In the genomic region with DNA sequence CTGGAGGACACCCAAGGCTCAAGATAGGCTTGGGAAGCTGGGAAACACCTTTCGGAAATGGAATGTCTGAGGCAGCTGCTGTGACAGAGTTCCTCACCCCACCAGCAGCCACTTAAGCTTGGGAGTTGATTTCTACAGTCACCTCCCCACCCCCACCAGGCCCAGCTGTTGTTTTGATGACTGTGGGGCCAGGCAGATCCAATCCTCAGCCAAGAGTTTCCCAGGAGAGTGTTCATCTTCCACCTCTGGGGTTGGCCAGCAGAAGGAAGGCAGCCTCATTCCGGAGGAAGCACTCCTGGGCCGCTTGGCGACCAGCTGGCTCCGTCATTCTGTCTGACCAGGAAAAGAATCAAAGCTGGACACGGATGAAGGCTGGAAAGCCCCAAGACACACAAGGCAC, we compare ENCODE assay signal across 10 mouse cellular contexts. TPM values are rescaled to one million over a fixed set of nuclear protein-coding genes. Genes with fewer than 3 reads are reported as not detected.
A peak's percentile ranks its signal among the peaks of the same experiment; 100 is the strongest.
DNase-seq lines count a peak whose midpoint lies in the region; ATAC-seq and TF ChIP-seq lines count a peak whose summit lies in the region.
"Had no signal": no experiment of that assay in that cellular context is flagged by ENCODE, and none has a peak within 500 bp of the region (broad histone marks: within the 10 kb centered on the region; RNA-seq: fewer than 3 reads in every experiment).

No protein-coding gene starts in this region.

- no peaks in the 10 kb centered on the region for H3K9me3 ChIP-seq in lung, embryonic 16.5 days (ENCODE audit: control insufficient read depth, low read length)
- no peaks in the 10 kb centered on the region for H3K9me3 ChIP-seq in embryonic facial prominence, embryonic 14.5 days (ENCODE audit: control insufficient read depth, low read length)
- H3K9me3 ChIP-seq in limb, embryonic 14.5 days (ENCODE audit: control insufficient read depth, low read length) = no peaks in the 10 kb centered on the region
- no peaks in the 10 kb centered on the region for H3K9me3 ChIP-seq in forebrain, embryonic 14.5 days (replicated peaks; ENCODE audit: control insufficient read depth, low read length)

- H3K4me3 ChIP-seq in lung, embryonic 16.5 days (ENCODE audit: low read length) = no peak overlapping the region
- H3K4me3 ChIP-seq in embryonic facial prominence, embryonic 14.5 days (ENCODE audit: low read depth, low read length) = no peak overlapping the region
- H3K4me3 ChIP-seq in limb, embryonic 14.5 days (replicated peaks; ENCODE audit: low read length) = no peak overlapping the region
- no peak overlapping the region for H3K4me3 ChIP-seq in forebrain, embryonic 14.5 days (ENCODE audit: low read depth, low read length)

- H3K4me2 ChIP-seq in lung, embryonic 16.5 days (ENCODE audit: low read depth, low read length) = no peak overlapping the region
- H3K4me2 ChIP-seq in embryonic facial prominence, embryonic 14.5 days (ENCODE audit: low read depth, low read length) = no peak overlapping the region
- no peak overlapping the region for H3K4me2 ChIP-seq in limb, embryonic 14.5 days (replicated peaks; ENCODE audit: low read depth, low read length, severe bottlenecking)
- H3K4me2 ChIP-seq in forebrain, embryonic 14.5 days (ENCODE audit: low read length) = no peak overlapping the region

- DNase-seq in lung, adult 18-20 months = no peak
- peak; percentile 86 for DNase-seq in embryonic facial prominence, embryonic 14.5 days (ENCODE audit: low spot score)
- DNase-seq in heart, postnatal 25 days (ENCODE audit: low spot score) = peak; percentile 78
- peak; percentile 82 for DNase-seq in limb, embryonic 14.5 days (ENCODE audit: low spot score)
- DNase-seq in layer of hippocampus, postnatal 25 days (ENCODE audit: extremely low spot score in 1 of 2, low spot score in 1 of 2) = no peak
- DNase-seq in layer of hippocampus, postnatal 10 days (ENCODE audit: low spot score in 2 of 2) = no peak
- DNase-seq in forebrain, embryonic 14.5 days (ENCODE audit: low spot score) = no peak

- H3K27ac ChIP-seq in lung, embryonic 16.5 days (ENCODE audit: low read length) = peak overlapping the region; percentile 19
- H3K27ac ChIP-seq in embryonic facial prominence, embryonic 14.5 days (replicated peaks; ENCODE audit: low read depth, low read length) = peak overlapping the region; percentile 58; the same call in 1 of the 2 replicates
- H3K27ac ChIP-seq in limb, embryonic 14.5 days (replicated peaks; ENCODE audit: low read depth, low read length) = no peak overlapping the region; the same call in 1 of the 2 replicates
- H3K27ac ChIP-seq in forebrain, embryonic 14.5 days (ENCODE audit: low read depth, low read length) = no peak overlapping the region

- WGBS in lung, embryonic 16.5 days = 6% methylated on average over 6 of the region's 6 CpGs
- WGBS in embryonic facial prominence, embryonic 14.5 days = 23% methylated on average over 6 of the region's 6 CpGs
- 19% methylated on average over 6 of the region's 6 CpGs for WGBS in limb, embryonic 14.5 days
- whole genome bisulfite sequencing in forebrain, embryonic 14.5 days = 50% methylated on average over 6 of the region's 6 CpGs

- no peak overlapping the region for H3K9ac ChIP-seq in lung, embryonic 16.5 days (ENCODE audit: low read length)
- H3K9ac ChIP-seq in embryonic facial prominence, embryonic 14.5 days (ENCODE audit: low read depth, low read length) = no peak overlapping the region
- no peak overlapping the region for H3K9ac ChIP-seq in limb, embryonic 14.5 days (ENCODE audit: low read depth, low read length, severe bottlenecking)
- no peak overlapping the region for H3K9ac ChIP-seq in forebrain, embryonic 14.5 days (ENCODE audit: low read length)

- no peaks in the 10 kb centered on the region for H3K36me3 ChIP-seq in lung, embryonic 16.5 days (ENCODE audit: control insufficient read depth, insufficient read depth, low read length)
- no peaks in the 10 kb centered on the region for H3K36me3 ChIP-seq in embryonic facial prominence, embryonic 14.5 days (ENCODE audit: control insufficient read depth, insufficient read depth, low read length)
- H3K36me3 ChIP-seq in limb, embryonic 14.5 days (ENCODE audit: control insufficient read depth, insufficient read depth, low read length) = no peaks in the 10 kb centered on the region
- H3K36me3 ChIP-seq in forebrain, embryonic 14.5 days (ENCODE audit: control insufficient read depth, insufficient read depth, low read length) = no peaks in the 10 kb centered on the region

- 0 out of 2 replicates have a peak, but pooled peaks have one; percentile 15 for ATAC-seq in lung, embryonic 16.5 days (ENCODE audit: low read depth)
- peak; percentile 81 for ATAC-seq in embryonic facial prominence, embryonic 14.5 days (ENCODE audit: low read depth)
- peak; percentile 71 for ATAC-seq in limb, embryonic 14.5 days (ENCODE audit: low FRiP score, low read depth)
- ATAC-seq in forebrain, embryonic 14.5 days = no peak
- ATAC-seq: Patski had no signal

- H3K4me1 ChIP-seq in lung, embryonic 16.5 days (replicated peaks; ENCODE audit: control insufficient read depth, insufficient read depth, low read length) = peaks cover 30% of the 10 kb centered on the region
- H3K4me1 ChIP-seq in embryonic facial prominence, embryonic 14.5 days (ENCODE audit: control insufficient read depth, insufficient read depth, low read length) = peaks cover 6% of the 10 kb centered on the region; the same call in 1 of the 2 replicates
- H3K4me1 ChIP-seq in limb, embryonic 14.5 days (ENCODE audit: control insufficient read depth, insufficient read depth, low read length) = peaks cover 3% of the 10 kb centered on the region; the same call in 1 of the 2 replicates
- H3K4me1 ChIP-seq in forebrain, embryonic 14.5 days (ENCODE audit: control insufficient read depth, insufficient read depth, low read length) = 0 out of 2 replicates have a peak, but pooled peaks cover 3% of the 10 kb centered on the region

- no peak for TF ChIP-seq POLR2A in limb, embryonic 14.5 days (IDR thresholded peaks at IDR 0.05; ENCODE audit: borderline replicate concordance, extremely low read depth, insufficient read depth, insufficient read length)

- H3K27me3 ChIP-seq in lung, embryonic 16.5 days (ENCODE audit: control insufficient read depth, insufficient read depth, low read depth, low read length) = no peaks in the 10 kb centered on the region
- no peaks in the 10 kb centered on the region for H3K27me3 ChIP-seq in embryonic facial prominence, embryonic 14.5 days (replicated peaks; ENCODE audit: control insufficient read depth, insufficient read depth, low read length)
- no peaks in the 10 kb centered on the region for H3K27me3 ChIP-seq in limb, embryonic 14.5 days (ENCODE audit: control insufficient read depth, insufficient read depth, low read length)
- no peaks in the 10 kb centered on the region for H3K27me3 ChIP-seq in forebrain, embryonic 14.5 days (replicated peaks; ENCODE audit: control insufficient read depth, insufficient read depth, low read length)
- H3K27me3 ChIP-seq: Patski had no signal

- intact Hi-C loops in heart, postnatal 25 days (cut with DNase I) = no loop called here

RNA-seq across cellular contexts. Expression of a gene that starts 4.8 kb away (rescaled TPM):
- 0.15 and 0.21 TPM in 2 replicates for polyA plus RNA-seq in lung, embryonic 16.5 days (2015; fragmentation: Nextera tagmentation; extraction: Ambion mirVana)
- 0.92 and 1.2 TPM in 2 replicates for polyA plus RNA-seq in embryonic facial prominence, embryonic 14.5 days (2014; fragmentation: Nextera tagmentation; extraction: Ambion mirVana)
- total RNA-seq in heart, postnatal 25 days (2021) = under 1 TPM; 0.75 to 0.84 TPM
- polyA plus RNA-seq in limb, embryonic 14.5 days (2012; rRNA removed) = 2.0 and 2.6 TPM in 2 replicates
- 0.48 and 0.67 TPM in 2 replicates for polyA plus RNA-seq in limb, embryonic 14.5 days (2014; fragmentation: Nextera tagmentation; extraction: Ambion mirVana)
- 10 to 100 TPM; 31.3 to 33.9 TPM for total RNA-seq in layer of hippocampus, postnatal 25 days (2021)
- total RNA-seq in layer of hippocampus, postnatal 10 days (2021) = 1 to 10 TPM; 3.5 to 4.5 TPM
- polyA plus RNA-seq in forebrain, embryonic 14.5 days (2014; fragmentation: Nextera tagmentation; extraction: Ambion mirVana) = 0.12 and 0.25 TPM in 2 replicates

RNA-seq across cellular contexts. Expression of a gene that starts 6.4 kb away (rescaled TPM):
- polyA plus RNA-seq in lung, embryonic 16.5 days (2015; fragmentation: Nextera tagmentation; extraction: Ambion mirVana) = 7.5 and 8.6 TPM in 2 replicates
- 12.7 and 14.9 TPM in 2 replicates for polyA plus RNA-seq in embryonic facial prominence, embryonic 14.5 days (2014; fragmentation: Nextera tagmentation; extraction: Ambion mirVana)
- total RNA-seq in heart, postnatal 25 days (2021) = 1 to 10 TPM; 7.9 to 9.4 TPM
- polyA plus RNA-seq in limb, embryonic 14.5 days (2012; rRNA removed) = 12.4 and 14.9 TPM in 2 replicates
- 11.9 and 13.9 TPM in 2 replicates for polyA plus RNA-seq in limb, embryonic 14.5 days (2014; fragmentation: Nextera tagmentation; extraction: Ambion mirVana)
- total RNA-seq in layer of hippocampus, postnatal 25 days (2021) = 10 to 100 TPM in 1 of 2 experiments, 1 to 10 TPM in 1; 9.7 to 10.3 TPM
- 10 to 100 TPM; 16.3 to 18.2 TPM for total RNA-seq in layer of hippocampus, postnatal 10 days (2021)
- polyA plus RNA-seq in forebrain, embryonic 14.5 days (2014; fragmentation: Nextera tagmentation; extraction: Ambion mirVana) = 21.8 and 24.6 TPM in 2 replicates

RNA-seq across cellular contexts. Expression of a gene that starts 9.3 kb away (rescaled TPM):
- polyA plus RNA-seq in lung, embryonic 16.5 days (2015; fragmentation: Nextera tagmentation; extraction: Ambion mirVana) = 0.69 and 1.0 TPM in 2 replicates
- not detected in 2 replicates for polyA plus RNA-seq in embryonic facial prominence, embryonic 14.5 days (2014; fragmentation: Nextera tagmentation; extraction: Ambion mirVana)
- total RNA-seq in heart, postnatal 25 days (2021) = not detected
- 0.23 TPM in 1 of 2 replicates, not detected in the other for polyA plus RNA-seq in limb, embryonic 14.5 days (2012; rRNA removed)
- polyA plus RNA-seq in limb, embryonic 14.5 days (2014; fragmentation: Nextera tagmentation; extraction: Ambion mirVana) = not detected in 2 replicates
- total RNA-seq in layer of hippocampus, postnatal 25 days (2021) = not detected
- not detected for total RNA-seq in layer of hippocampus, postnatal 10 days (2021)
- polyA plus RNA-seq in forebrain, embryonic 14.5 days (2014; fragmentation: Nextera tagmentation; extraction: Ambion mirVana) = not detected in 2 replicates
- total RNA-seq: hematopoietic stem cell, adult 5-6 weeks had no signal
- polyA plus RNA-seq: Patski had no signal

RNA-seq across cellular contexts. Expression of a gene that starts 20.0 kb away (rescaled TPM):
- 68.4 and 73.3 TPM in 2 replicates for polyA plus RNA-seq in lung, embryonic 16.5 days (2015; fragmentation: Nextera tagmentation; extraction: Ambion mirVana)
- polyA plus RNA-seq in embryonic facial prominence, embryonic 14.5 days (2014; fragmentation: Nextera tagmentation; extraction: Ambion mirVana) = 77.0 and 77.9 TPM in 2 replicates
- 10 to 100 TPM; 49.6 to 50.3 TPM for total RNA-seq in heart, postnatal 25 days (2021)
- polyA plus RNA-seq in limb, embryonic 14.5 days (2012; rRNA removed) = 117 and 135 TPM in 2 replicates
- 84.8 and 85.2 TPM in 2 replicates for polyA plus RNA-seq in limb, embryonic 14.5 days (2014; fragmentation: Nextera tagmentation; extraction: Ambion mirVana)
- total RNA-seq in layer of hippocampus, postnatal 25 days (2021) = 10 to 100 TPM; 47.5 to 56.3 TPM
- 10 to 100 TPM; 68.7 to 71.4 TPM for total RNA-seq in layer of hippocampus, postnatal 10 days (2021)
- polyA plus RNA-seq in forebrain, embryonic 14.5 days (2014; fragmentation: Nextera tagmentation; extraction: Ambion mirVana) = 62.0 and 70.0 TPM in 2 replicates

RNA-seq across cellular contexts. Expression of a gene that starts 21.8 kb away (rescaled TPM):
- polyA plus RNA-seq in lung, embryonic 16.5 days (2015; fragmentation: Nextera tagmentation; extraction: Ambion mirVana) = 177 and 194 TPM in 2 replicates
- polyA plus RNA-seq in embryonic facial prominence, embryonic 14.5 days (2014; fragmentation: Nextera tagmentation; extraction: Ambion mirVana) = 199 and 219 TPM in 2 replicates
- total RNA-seq in heart, postnatal 25 days (2021) = 10 to 100 TPM; 75.0 to 78.0 TPM
- 72.2 and 97.5 TPM in 2 replicates for polyA plus RNA-seq in limb, embryonic 14.5 days (2012; rRNA removed)
- polyA plus RNA-seq in limb, embryonic 14.5 days (2014; fragmentation: Nextera tagmentation; extraction: Ambion mirVana) = 199 and 215 TPM in 2 replicates
- 10 to 100 TPM; 82.3 to 93.0 TPM for total RNA-seq in layer of hippocampus, postnatal 25 days (2021)
- total RNA-seq in layer of hippocampus, postnatal 10 days (2021) = 100 to 1,000 TPM; 109 to 114 TPM
- polyA plus RNA-seq in forebrain, embryonic 14.5 days (2014; fragmentation: Nextera tagmentation; extraction: Ambion mirVana) = 274 and 313 TPM in 2 replicates

Comparison
In these comparisons a context has a peak if more than half of its experiments do, and no peak if none do; other contexts are left out.
1. H3K27ac ChIP-seq: peak in lung, embryonic 16.5 days (single experiment) and embryonic facial prominence, embryonic 14.5 days (single experiment); none in limb, embryonic 14.5 days (single experiment) and forebrain, embryonic 14.5 days (single experiment).
2. DNase-seq: peak in embryonic facial prominence, embryonic 14.5 days (single experiment), heart, postnatal 25 days (single experiment) and limb, embryonic 14.5 days (single experiment); none in lung, adult 18-20 months (0 of 2), layer of hippocampus, postnatal 25 days (0 of 2), layer of hippocampus, postnatal 10 days (0 of 2) and forebrain, embryonic 14.5 days (single experiment).